Mouse (Mus musculus): ENCODE results near the gene Gpsm1. TPM values are rescaled to one million over a fixed set of nuclear protein-coding genes. Genes with fewer than 3 reads are reported as not detected.

Gpsm1 gene
- polyA plus RNA-seq, 1 experiment: 14.8 TPM

- DNase-seq (ENCODE audit: low read depth): no peak
Observed at GRCm38 (mm10) chr2:26341510-26341981, 26.2 kb downstream of the Gpsm1 start.

- no peak for DNase-seq (ENCODE audit: low read depth)
Observed at GRCm38 (mm10) chr2:26342044-26342443, 26.7 kb downstream of the Gpsm1 start.

- no peak for DNase-seq (ENCODE audit: low read depth)
Observed at GRCm38 (mm10) chr2:26342609-26343490, 27.5 kb downstream of the Gpsm1 start.

GRCm38 (mm10) chr2:26348241-26348640 lies 32.9 kb downstream of the Gpsm1 start:
- no peak for DNase-seq (ENCODE audit: low read depth)

- DNase-seq (ENCODE audit: low read depth): no peak
Observed at GRCm38 (mm10) chr2:26351358-26352290, 36.3 kb downstream of the Gpsm1 start, which contains the start of gene Dnlz. Gene Dnlz (minus strand): TSS chr2:26352110.

GRCm38 (mm10) chr2:26352291-26352910 lies 37.1 kb downstream of the Gpsm1 start:
- DNase-seq (ENCODE audit: low read depth): no peak

- DNase-seq (ENCODE audit: low read depth): no peak
Observed at GRCm38 (mm10) chr2:26353066-26353980, 38.0 kb downstream of the Gpsm1 start.

GRCm38 (mm10) chr2:26354401-26354800 lies 39.1 kb downstream of the Gpsm1 start:
- no peak for DNase-seq (ENCODE audit: low read depth)

GRCm38 (mm10) chr2:26356231-26356630 lies 40.9 kb downstream of the Gpsm1 start:
- DNase-seq (ENCODE audit: low read depth): no peak

GRCm38 (mm10) chr2:26356678-26357077 lies 41.4 kb downstream of the Gpsm1 start:
- no peak for DNase-seq (ENCODE audit: low read depth)

GRCm38 (mm10) chr2:26357484-26357883 lies 42.2 kb downstream of the Gpsm1 start:
- no peak for DNase-seq (ENCODE audit: low read depth)

GRCm38 (mm10) chr2:26358667-26359320 lies 43.5 kb downstream of the Gpsm1 start:
- DNase-seq (ENCODE audit: low read depth): no peak

GRCm38 (mm10) chr2:26359983-26360382 lies 44.7 kb downstream of the Gpsm1 start:
- no peak for DNase-seq (ENCODE audit: low read depth)

GRCm38 (mm10) chr2:26360772-26361171 lies 45.5 kb downstream of the Gpsm1 start, which contains the start of gene Card9:
Gene Card9 (minus strand): TSS chr2:26360918.
- DNase-seq (ENCODE audit: low read depth): no peak

GRCm38 (mm10) chr2:26362991-26363390 lies 47.7 kb downstream of the Gpsm1 start:
- no peak for DNase-seq (ENCODE audit: low read depth)

- no peak for DNase-seq (ENCODE audit: low read depth)
Observed at GRCm38 (mm10) chr2:26363481-26363880, 48.2 kb downstream of the Gpsm1 start.

GRCm38 (mm10) chr2:26364738-26365465 lies 49.6 kb downstream of the Gpsm1 start:
- no peak for DNase-seq (ENCODE audit: low read depth)

- DNase-seq (ENCODE audit: low read depth): no peak
Observed at GRCm38 (mm10) chr2:26367911-26368310, 52.6 kb downstream of the Gpsm1 start.

- DNase-seq (ENCODE audit: low read depth): no peak
Observed at GRCm38 (mm10) chr2:26368572-26368971, 53.3 kb downstream of the Gpsm1 start.

Data from gonadal fat pad, adult 2 months (tissue).